In genomic region chr10:89531194-89531634, GRCm38 (mm10) we compare ENCODE assay signal across 11 mouse cellular contexts. TPM values are rescaled to one million over a fixed set of nuclear protein-coding genes. Genes with fewer than 3 reads are reported as not detected.
A peak's percentile ranks its signal among the peaks of the same experiment; 100 is the strongest.
DNase-seq lines count a peak whose midpoint lies in the region; ATAC-seq and TF ChIP-seq lines count a peak whose summit lies in the region.
"Had no signal": no experiment of that assay in that cellular context is flagged by ENCODE, and none has a peak within 500 bp of the region (broad histone marks: within the 10 kb centered on the region; RNA-seq: fewer than 3 reads in every experiment).

No protein-coding gene starts in this region.

- no peak overlapping the region for H3K4me2 ChIP-seq in forebrain, postnatal 0 days (ENCODE audit: low read depth)
- H3K4me2 ChIP-seq in intestine, postnatal 0 days (replicated peaks; ENCODE audit: low read depth), result 0 out of 2 replicates have a peak overlapping the region, but pooled peaks have one; percentile 59
- H3K4me2 ChIP-seq: limb, embryonic 15.5 days had no signal

- no peak for TF ChIP-seq POLR2A in kidney, adult 2 months (IDR thresholded peaks at IDR 0.05; ENCODE audit: low read depth, low read length)

- TF ChIP-seq CTCF in kidney, adult 2 months (conservative IDR thresholded peaks at IDR 0.05; ENCODE audit: insufficient read depth, insufficient read length, low read depth, low read length), result no peak
- no peak for TF ChIP-seq CTCF in forebrain, postnatal 0 days (IDR thresholded peaks at IDR 0.05; ENCODE audit: low read depth)
- TF ChIP-seq CTCF in intestine, postnatal 0 days (IDR thresholded peaks at IDR 0.05; ENCODE audit: low read depth), result no peak
- TF ChIP-seq CTCF in gastrocnemius, adult 2 months (IDR thresholded peaks at IDR 0.05), result no peak

- no peak overlapping the region for H3K4me3 ChIP-seq in kidney, adult 2 months (ENCODE audit: insufficient read depth, low read depth, low read length)
- H3K4me3 ChIP-seq in forebrain, postnatal 0 days (ENCODE audit: low read depth, low read length), result no peak overlapping the region
- no peak overlapping the region for H3K4me3 ChIP-seq in intestine, postnatal 0 days (ENCODE audit: low read depth, low read length)
- H3K4me3 ChIP-seq in gastrocnemius, adult 2 months, result no peak overlapping the region
- H3K4me3 ChIP-seq: limb, embryonic 15.5 days had no signal

- H3K9me3 ChIP-seq in forebrain, postnatal 0 days (ENCODE audit: low read length), result no peaks in the 10 kb centered on the region
- no peaks in the 10 kb centered on the region for H3K9me3 ChIP-seq in intestine, postnatal 0 days (ENCODE audit: control insufficient read depth)
- H3K9me3 ChIP-seq: limb, embryonic 15.5 days had no signal

- no peaks in the 10 kb centered on the region; the same call in 1 of the 2 replicates for H3K4me1 ChIP-seq in kidney, adult 2 months (ENCODE audit: control insufficient read depth, insufficient read depth, low read length)
- no peaks in the 10 kb centered on the region for H3K4me1 ChIP-seq in forebrain, postnatal 0 days (ENCODE audit: insufficient read depth)
- peaks cover 11% of the 10 kb centered on the region for H3K4me1 ChIP-seq in intestine, postnatal 0 days (replicated peaks; ENCODE audit: control insufficient read depth, insufficient read depth, low read length)
- H3K4me1 ChIP-seq: limb, embryonic 15.5 days had no signal

- no peak overlapping the region for H3K9ac ChIP-seq in forebrain, postnatal 0 days
- no peak overlapping the region for H3K9ac ChIP-seq in intestine, postnatal 0 days (ENCODE audit: low read depth, low read length)
- H3K9ac ChIP-seq: limb, embryonic 15.5 days had no signal

- intact Hi-C loops in gastrocnemius, adult 2 months (cut with DNase I), result no loop called here

- peak; percentile 42; the same call in 1 of the 2 replicates for ATAC-seq in forebrain, postnatal 0 days
- ATAC-seq in intestine, postnatal 0 days, result no peak
- no peak for ATAC-seq in megakaryocyte-erythroid progenitor cell, adult 5-6 weeks (replicated peaks; ENCODE audit: low FRiP score, low TSS enrichment, poor library complexity, severe bottlenecking)

- H3K36me3 ChIP-seq in kidney, adult 2 months (ENCODE audit: control insufficient read depth, insufficient read depth, low read length), result no peaks in the 10 kb centered on the region
- H3K36me3 ChIP-seq in forebrain, postnatal 0 days (ENCODE audit: insufficient read depth), result no peaks in the 10 kb centered on the region
- no peaks in the 10 kb centered on the region for H3K36me3 ChIP-seq in intestine, postnatal 0 days (ENCODE audit: control insufficient read depth, insufficient read depth)
- H3K36me3 ChIP-seq: limb, embryonic 15.5 days had no signal

- no peak overlapping the region for H3K27ac ChIP-seq in kidney, adult 2 months (ENCODE audit: insufficient read depth, low read depth, low read length)
- no peak overlapping the region for H3K27ac ChIP-seq in forebrain, postnatal 0 days (ENCODE audit: low read depth, low read length)
- H3K27ac ChIP-seq in intestine, postnatal 0 days (ENCODE audit: low read depth, low read length), result no peak overlapping the region
- H3K27ac ChIP-seq in gastrocnemius, adult 2 months, result no peak overlapping the region
- H3K27ac ChIP-seq: limb, embryonic 15.5 days had no signal

- no peaks in the 10 kb centered on the region for H3K27me3 ChIP-seq in kidney, adult 2 months (replicated peaks; ENCODE audit: control insufficient read depth, insufficient read depth, low read length)
- no peaks in the 10 kb centered on the region for H3K27me3 ChIP-seq in forebrain, postnatal 0 days (ENCODE audit: insufficient read depth, low read length)
- H3K27me3 ChIP-seq in intestine, postnatal 0 days (replicated peaks; ENCODE audit: control insufficient read depth, insufficient read depth, low read length), result no peaks in the 10 kb centered on the region
- H3K27me3 ChIP-seq: limb, embryonic 15.5 days had no signal

- WGBS in kidney, adult 2 months, result 68% methylated on average over 5 of the region's 5 CpGs
- 25% methylated on average over 5 of the region's 5 CpGs for WGBS in forebrain, postnatal 0 days
- WGBS in intestine, postnatal 0 days, result 58% methylated on average over 5 of the region's 5 CpGs

- DNase-seq in kidney, adult 2 months, result peak; percentile 22
- no peak for DNase-seq in kidney, postnatal 36 days
- peak; percentile 65 for DNase-seq in MN1 (ENCODE audit: low spot score)
- peak; percentile 37 for DNase-seq in forebrain, postnatal 0 days
- no peak for DNase-seq in gastrocnemius, adult 2 months
- no peak for DNase-seq in right cerebral cortex, postnatal 36 days (ENCODE audit: low spot score in 2 of 2)
- DNase-seq: gastrocnemius, postnatal 10 days had no signal

RNA-seq across cellular contexts. Expression of gene Nr1h4, which starts 2.2 kb away (rescaled TPM):
- polyA plus RNA-seq in kidney, adult 2 months (2012; rRNA removed), result 49.6 and 59.2 TPM in 2 replicates
- total RNA-seq in forebrain, postnatal 0 days (2014; rRNA removed), result 0.08 TPM in 1 of 2 replicates, not detected in the other
- polyA plus RNA-seq in forebrain, postnatal 0 days (2015; fragmentation: Nextera tagmentation; extraction: Ambion mirVana), result 0.11 TPM in 1 of 2 replicates, not detected in the other
- 117 and 139 TPM in 2 replicates for polyA plus RNA-seq in intestine, postnatal 0 days (2015; fragmentation: Nextera tagmentation; extraction: Ambion mirVana)
- under 1 TPM in 1 of 2 experiments, not detected in 1; 0.25 TPM for total RNA-seq in gastrocnemius, adult 2 months (2021)
- not detected in 2 replicates for total RNA-seq in megakaryocyte-erythroid progenitor cell, adult 5-6 weeks (2014; fragmentation: Nextera tagmentation)
- not detected in 2 replicates for total RNA-seq in megakaryocyte-erythroid progenitor cell, adult 5-6 weeks (2017)
- total RNA-seq: ES-E14; gastrocnemius, postnatal 10 days had no signal

Comparison
In these comparisons a context has a peak if more than half of its experiments do, and no peak if none do; other contexts are left out.
1. DNase-seq: peak in kidney, adult 2 months (single experiment), MN1 (single experiment) and forebrain, postnatal 0 days (single experiment); none in kidney, postnatal 36 days (0 of 2), gastrocnemius, adult 2 months (single experiment) and right cerebral cortex, postnatal 36 days (0 of 2).